Mouse (Mus musculus) liver, postnatal 0 days (tissue): ENCODE measurements around the gene Zfp709.

ENCODE experiments used
- CTCF ChIP-seq: sonication (generic); IDR thresholded peaks from 2 replicates; pipeline ENCODE4 v1.5.1; 2016; ENCODE audit warnings: antibody characterized with exemption, low read depth
- EP300 ChIP-seq: IDR thresholded peaks from 2 replicates; pipeline ENCODE4 v1.6.1; 2016; ENCODE audit warnings: antibody characterized with exemption, low read depth, mild to moderate bottlenecking

DNA sequence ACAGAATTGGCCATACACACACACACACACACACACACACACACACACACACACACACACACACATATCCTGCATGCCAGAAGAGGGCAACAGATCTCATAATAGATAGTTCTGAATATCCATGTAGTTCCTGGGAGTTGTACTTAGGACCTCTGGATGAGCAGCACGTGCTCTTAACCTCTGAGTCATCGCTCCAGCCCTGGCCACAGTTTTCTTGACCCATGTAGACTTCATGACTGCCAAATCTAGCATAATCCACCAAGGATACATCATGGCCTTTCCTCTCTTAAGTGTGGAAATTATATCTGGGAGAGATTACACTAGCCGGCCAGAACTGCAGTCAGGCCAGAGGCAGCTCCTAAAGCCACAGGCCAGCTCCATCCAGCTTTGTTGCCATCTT, 44.7 kb downstream of the Zfp709 start:
- TF ChIP-seq CTCF (no peak), EP300 (no peak)
